Mouse (Mus musculus): Measurements from ENCODE around the gene Glmn. TPM values are rescaled to one million over a fixed set of nuclear protein-coding genes. Genes with fewer than 3 reads are reported as not detected.

The Glmn gene
- polyA plus RNA-seq, 1 experiment from 2014 or later = 9.5 TPM

DNA sequence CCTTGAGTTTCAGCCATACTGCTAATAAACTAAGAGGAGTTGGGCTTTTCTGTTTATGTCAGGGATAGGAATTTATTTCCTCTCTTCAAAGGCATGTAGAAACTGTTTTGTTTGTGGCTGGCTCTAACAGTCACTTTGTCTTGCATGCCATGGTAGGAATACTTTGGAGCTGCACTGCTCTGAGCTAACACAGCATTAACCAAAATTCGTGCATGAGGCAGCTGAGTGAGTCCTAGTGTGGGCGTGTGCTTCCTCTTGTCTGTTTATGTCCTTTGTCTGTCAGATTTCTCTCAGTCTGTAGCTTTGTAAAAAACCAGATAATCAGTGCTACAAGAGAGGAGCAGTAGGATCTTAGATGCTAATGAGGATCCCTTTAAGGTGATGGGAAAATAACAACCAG, 86.4 kb downstream of the Glmn start:
- no peaks in the 10 kb centered on the region for H3K27me3 ChIP-seq (replicated peaks; ENCODE audit: control insufficient read depth, insufficient read depth, low read length)
- H3K9ac ChIP-seq (ENCODE audit: low read depth, low read length) = no peak overlapping the region
- H3K4me3 ChIP-seq (ENCODE audit: low read depth, low read length) = no peak overlapping the region
- no peaks in the 10 kb centered on the region for H3K9me3 ChIP-seq (ENCODE audit: control insufficient read depth)
- ATAC-seq = no peak
- no peaks in the 10 kb centered on the region for H3K4me1 ChIP-seq (replicated peaks; ENCODE audit: control insufficient read depth, insufficient read depth, low read length)
- WGBS = 50% methylated on average over 2 of the region's 2 CpGs
- H3K4me2 ChIP-seq (replicated peaks; ENCODE audit: low read depth) = no peak overlapping the region
- H3K27ac ChIP-seq (ENCODE audit: low read depth, low read length) = no peak overlapping the region
- TF ChIP-seq CTCF (IDR thresholded peaks at IDR 0.05; ENCODE audit: low read depth) = no peak
- no peaks in the 10 kb centered on the region; the same call in 1 of the 2 replicates for H3K36me3 ChIP-seq (ENCODE audit: control insufficient read depth, insufficient read depth)

- H3K27ac ChIP-seq (ENCODE audit: low read depth, low read length) = no peak overlapping the region
- H3K9me3 ChIP-seq (ENCODE audit: control insufficient read depth) = no peaks in the 10 kb centered on the region
- TF ChIP-seq CTCF (IDR thresholded peaks at IDR 0.05; ENCODE audit: low read depth) = no peak
- no peak overlapping the region for H3K9ac ChIP-seq (ENCODE audit: low read depth, low read length)
- no peaks in the 10 kb centered on the region for H3K4me1 ChIP-seq (replicated peaks; ENCODE audit: control insufficient read depth, insufficient read depth, low read length)
- no peak overlapping the region for H3K4me3 ChIP-seq (ENCODE audit: low read depth, low read length)
- 91% methylated on average over 10 of the region's 10 CpGs for whole genome bisulfite sequencing
- H3K36me3 ChIP-seq (ENCODE audit: control insufficient read depth, insufficient read depth) = no peaks in the 10 kb centered on the region; the same call in 1 of the 2 replicates
- ATAC-seq = no peak
- H3K4me2 ChIP-seq (replicated peaks; ENCODE audit: low read depth) = no peak overlapping the region
- H3K27me3 ChIP-seq (replicated peaks; ENCODE audit: control insufficient read depth, insufficient read depth, low read length) = no peaks in the 10 kb centered on the region
Measured at GRCm38 (mm10) chr5:107510503-107510902, 87.2 kb downstream of the Glmn start.

GRCm38 (mm10) chr5:107507321-107507720, 90.4 kb downstream of the Glmn start, which contains the start of gene Gm42669:
Gene Gm42669, plus strand, starts transcription at chr5:107507621.
- TF ChIP-seq CTCF (IDR thresholded peaks at IDR 0.05; ENCODE audit: low read depth) = no peak
- Histone ChIP-seq H3K4me1 (replicated peaks; ENCODE audit: control insufficient read depth, insufficient read depth, low read length) (no peaks in the 10 kb centered on the region), H3K4me2 (replicated peaks; ENCODE audit: low read depth) (no peak within 1 kb of the TSS), H3K36me3 (ENCODE audit: control insufficient read depth, insufficient read depth) (no peaks in the 10 kb centered on the region; the same call in 1 of the 2 replicates), H3K9ac (ENCODE audit: low read depth, low read length) (no peak within 1 kb of the TSS), H3K27ac (ENCODE audit: low read depth, low read length) (no peak within 1 kb of the TSS), H3K27me3 (replicated peaks; ENCODE audit: control insufficient read depth, insufficient read depth, low read length) (no peaks in the 10 kb centered on the region), H3K9me3 (ENCODE audit: control insufficient read depth) (no peaks in the 10 kb centered on the region), H3K4me3 (ENCODE audit: low read depth, low read length) (no peak within 1 kb of the TSS)
- ATAC-seq = no peak
- 80% methylated on average over 4 of the region's 4 CpGs for WGBS

GRCm38 (mm10) chr5:107500741-107501140, 96.9 kb downstream of the Glmn start:
- Histone ChIP-seq H3K27me3 (replicated peaks; ENCODE audit: control insufficient read depth, insufficient read depth, low read length) (no peaks in the 10 kb centered on the region), H3K36me3 (ENCODE audit: control insufficient read depth, insufficient read depth) (no peaks in the 10 kb centered on the region), H3K27ac (ENCODE audit: low read depth, low read length) (no peak overlapping the region), H3K4me1 (replicated peaks; ENCODE audit: control insufficient read depth, insufficient read depth, low read length) (no peaks in the 10 kb centered on the region), H3K4me2 (replicated peaks; ENCODE audit: low read depth) (no peak overlapping the region), H3K4me3 (ENCODE audit: low read depth, low read length) (no peak overlapping the region), H3K9ac (ENCODE audit: low read depth, low read length) (no peak overlapping the region), H3K9me3 (ENCODE audit: control insufficient read depth) (no peaks in the 10 kb centered on the region)
- WGBS = 88% methylated on average over 1 of the region's 1 CpGs
- TF ChIP-seq CTCF (IDR thresholded peaks at IDR 0.05; ENCODE audit: low read depth) = no peak
- no peak for ATAC-seq

DNA sequence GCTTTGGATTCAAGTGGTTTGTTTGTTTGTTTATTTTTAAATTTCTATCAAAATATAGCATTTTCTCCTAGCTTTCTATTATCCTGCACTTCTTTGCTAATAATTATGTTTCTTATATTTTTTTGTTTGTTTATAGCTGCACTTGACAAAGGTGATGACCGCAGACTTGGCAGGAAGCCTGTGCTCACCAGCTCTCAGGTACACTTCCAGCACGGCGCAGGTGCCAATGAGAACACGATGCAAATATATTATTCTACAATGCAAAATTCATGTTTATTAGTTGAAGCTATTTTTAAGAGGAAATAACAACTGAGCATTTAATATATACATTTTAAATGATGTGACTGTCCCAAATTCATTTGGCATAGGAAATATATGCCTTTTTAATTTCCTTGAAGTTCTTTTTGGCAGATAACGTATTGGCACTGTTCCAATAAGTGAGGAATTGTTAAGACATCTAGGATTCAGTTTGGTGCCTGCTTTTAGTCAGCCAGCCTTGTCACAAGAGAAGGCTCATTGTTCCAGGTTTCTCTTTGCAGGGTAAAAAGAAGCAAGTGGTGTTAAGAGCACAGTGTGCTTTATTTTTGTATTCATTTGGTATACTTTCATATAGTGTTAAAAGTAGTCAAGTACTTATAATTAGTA, 97.7 kb downstream of the Glmn start:
- Histone ChIP-seq H3K4me1 (replicated peaks; ENCODE audit: control insufficient read depth, insufficient read depth, low read length) (no peaks in the 10 kb centered on the region), H3K9ac (ENCODE audit: low read depth, low read length) (no peak overlapping the region), H3K4me2 (replicated peaks; ENCODE audit: low read depth) (no peak overlapping the region), H3K27me3 (replicated peaks; ENCODE audit: control insufficient read depth, insufficient read depth, low read length) (no peaks in the 10 kb centered on the region), H3K27ac (ENCODE audit: low read depth, low read length) (no peak overlapping the region), H3K4me3 (ENCODE audit: low read depth, low read length) (no peak overlapping the region), H3K36me3 (ENCODE audit: control insufficient read depth, insufficient read depth) (no peaks in the 10 kb centered on the region), H3K9me3 (ENCODE audit: control insufficient read depth) (no peaks in the 10 kb centered on the region)
- no peak for ATAC-seq
- 87% methylated on average over 5 of the region's 5 CpGs for whole genome bisulfite sequencing
- TF ChIP-seq CTCF (IDR thresholded peaks at IDR 0.05; ENCODE audit: low read depth) = no peak

Other genes starting within 250 kb of the Glmn start
- 0.58 and 0.70 TPM in 2 replicates for gene Ephx4, start 195.2 kb downstream of the Glmn start, polyA plus RNA-seq (2015; fragmentation: Nextera tagmentation; extraction: Ambion mirVana)
- not detected in 2 replicates for gene Lpcat2b, start 166.3 kb downstream of the Glmn start, polyA plus RNA-seq (2015; fragmentation: Nextera tagmentation; extraction: Ambion mirVana)
- 1.3 and 1.5 TPM in 2 replicates for gene Btbd8, start 159.9 kb downstream of the Glmn start, polyA plus RNA-seq (2015; fragmentation: Nextera tagmentation; extraction: Ambion mirVana)
- gene Gm42669, start 90.3 kb downstream of the Glmn start, polyA plus RNA-seq (2015; fragmentation: Nextera tagmentation; extraction: Ambion mirVana) = 0.08 and 0.18 TPM in 2 replicates
- gene 1700028K03Rik, start 63.2 kb downstream of the Glmn start, polyA plus RNA-seq (2015; fragmentation: Nextera tagmentation; extraction: Ambion mirVana) = 0.04 TPM in 2 replicates
- gene Rpap2, start 515 bp downstream of the Glmn start, polyA plus RNA-seq (2015; fragmentation: Nextera tagmentation; extraction: Ambion mirVana) = 8.4 and 8.5 TPM in 2 replicates
- gene Gfi1, start 128.1 kb upstream of the Glmn start, polyA plus RNA-seq (2015; fragmentation: Nextera tagmentation; extraction: Ambion mirVana) = 0.37 and 0.38 TPM in 2 replicates
- gene Ube2d2b, start 232.2 kb upstream of the Glmn start, polyA plus RNA-seq (2015; fragmentation: Nextera tagmentation; extraction: Ambion mirVana) = 0.09 TPM in 1 of 2 replicates, not detected in the other